Mouse (Mus musculus): ENCODE measurements at regions not wholly inside any gene's neighbourhood (a gene's known extent, or its start where the extent isn't known, plus 50 kb on each side); places are given as distances from the start of the nearest gene placed in this dataset.

DNA sequence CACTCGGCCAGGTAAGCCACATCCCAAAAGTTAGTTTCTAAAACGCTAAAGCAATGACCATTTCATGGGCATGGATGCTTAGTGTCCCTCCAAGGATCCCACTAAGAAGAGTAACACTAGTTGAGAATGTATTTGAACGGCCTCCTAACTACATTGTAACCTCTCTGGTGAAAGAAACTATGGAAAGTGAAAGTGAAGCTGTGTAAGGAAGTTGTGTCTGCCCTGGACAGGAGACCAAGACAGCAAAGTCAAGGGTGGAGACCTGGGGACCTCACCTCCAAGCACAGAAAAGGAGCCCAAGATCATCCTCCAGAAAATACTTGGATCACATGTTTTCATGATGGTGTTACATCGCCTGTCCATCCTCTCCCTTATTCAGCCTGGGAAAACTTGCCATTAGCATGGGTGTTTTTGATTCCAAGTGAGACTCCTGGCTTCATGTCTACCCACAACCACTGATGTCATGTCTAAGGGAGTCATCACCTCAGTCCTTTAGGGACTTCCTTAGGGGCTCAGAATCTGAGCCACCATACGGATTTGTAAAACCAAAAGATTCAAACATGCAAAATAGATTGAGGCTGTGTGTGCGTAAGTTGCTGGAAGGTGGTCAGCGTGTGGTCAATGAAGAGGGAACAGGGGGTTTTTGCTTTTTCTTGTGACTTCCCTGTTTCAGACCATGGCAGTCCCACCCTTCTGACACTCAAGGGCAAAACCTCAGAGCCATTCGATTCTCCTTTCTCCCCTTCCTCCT, 62.4 kb upstream of the 1700016C15Rik start:
- no peak for DNase-seq (ENCODE audit: low spot score in 2 of 2)

DNA sequence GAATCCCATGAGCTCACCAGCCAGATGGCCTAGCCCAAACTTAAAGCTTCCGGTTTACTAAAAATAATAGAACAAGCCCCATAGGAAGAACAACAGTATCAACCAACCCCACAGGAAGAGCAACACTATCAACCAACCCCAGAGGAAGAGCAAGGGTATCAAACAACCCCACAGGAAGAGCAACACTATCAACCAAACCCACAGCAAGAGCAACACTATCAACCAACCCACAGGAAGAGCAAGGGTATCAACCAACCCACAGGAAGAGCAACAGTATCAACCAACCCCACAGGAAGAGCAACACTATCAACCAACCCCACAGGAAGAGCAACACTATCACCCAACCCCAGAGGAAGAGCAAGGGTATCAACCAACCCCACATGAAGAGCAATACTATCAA, 59.0 kb upstream of the 1700016C15Rik start:
- no peak for DNase-seq (ENCODE audit: low spot score in 2 of 2)

- DNase-seq (ENCODE audit: low spot score in 2 of 2) = no peak
These were observed 53.0 kb upstream of the 1700016C15Rik start for GRCm38 (mm10) chr1:177676657-177677056.

- no peak for DNase-seq (ENCODE audit: low spot score in 2 of 2)
These were observed 50.8 kb upstream of the 1700016C15Rik start for GRCm38 (mm10) chr1:177678832-177679231.

Measured in layer of hippocampus, adult 18-20 months (tissue).